Mouse (Mus musculus) neural tube, embryonic 10.5 days (tissue): ENCODE measurements around the gene Thumpd1.

Experiments
- DNase-seq: peaks from one replicate; pipeline ENCODE4 v3.0.0-alpha.2; 2017; ENCODE audit warnings: low spot score; ENCODE audit errors: extremely low spot score

The Thumpd1 gene

GRCm38 (mm10) chr7:119670925-119671324 is 49.7 kb downstream of the Thumpd1 start:
- DNase-seq: no peak

- no peak for DNase-seq
Observed at GRCm38 (mm10) chr7:119670395-119670794, 50.2 kb downstream of the Thumpd1 start.

DNA sequence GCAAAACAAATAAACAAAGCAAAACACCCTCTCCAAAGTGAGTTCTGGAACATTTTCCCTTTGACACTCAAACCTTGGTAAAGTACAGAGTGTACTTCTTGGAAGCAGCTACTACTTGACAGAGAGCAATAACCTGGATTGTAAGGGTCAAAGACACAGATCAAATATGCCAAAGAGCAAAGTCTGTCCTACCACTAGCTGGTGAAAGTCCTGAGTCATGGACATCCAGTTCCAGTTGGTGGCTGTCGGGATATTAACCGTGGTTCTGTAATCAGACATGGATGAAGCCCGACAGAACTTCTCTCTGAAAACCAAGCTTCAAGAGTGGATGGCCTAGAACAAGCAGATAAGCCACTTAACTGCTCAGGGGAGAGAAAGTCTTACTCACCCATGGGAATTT is 52.7 kb downstream of the Thumpd1 start:
- no peak for DNase-seq
